Mouse (Mus musculus) E14TG2a.4 (cell line): ENCODE data around the gene Omg.

Experiments
- CTCF ChIP-seq: conservative IDR thresholded peaks from 2 replicates; pipeline ENCODE4 v1.5.1; 2014; ENCODE audit warnings: low read length
- POU5F1 ChIP-seq: IDR thresholded peaks from 2 replicates; pipeline ENCODE4 v1.6.1; 2014; ENCODE audit warnings: low read length, borderline replicate concordance

GRCm38 (mm10) chr11:79515798-79516197 is 11.9 kb upstream of the Omg start:
- TF ChIP-seq CTCF (no peak), POU5F1 (no peak)
